Mouse (Mus musculus) ovary, adult 2 months (tissue): ENCODE data around the gene Snap29. TPM values are rescaled to one million over a fixed set of nuclear protein-coding genes. Genes with fewer than 3 reads are reported as not detected.

Experiments used
- polyA plus RNA-seq: library from polyadenylated mRNA; depleted of rRNA; stranded (reverse); fragments of >200 nt; gene quantifications from 2 replicates; pipeline ENCODE4 v1.2.3, GENCODE M21; 2012; rRNA removed

Gene Snap29
- polyA plus RNA-seq: 2.9 and 3.4 TPM in 2 replicates

DNA sequence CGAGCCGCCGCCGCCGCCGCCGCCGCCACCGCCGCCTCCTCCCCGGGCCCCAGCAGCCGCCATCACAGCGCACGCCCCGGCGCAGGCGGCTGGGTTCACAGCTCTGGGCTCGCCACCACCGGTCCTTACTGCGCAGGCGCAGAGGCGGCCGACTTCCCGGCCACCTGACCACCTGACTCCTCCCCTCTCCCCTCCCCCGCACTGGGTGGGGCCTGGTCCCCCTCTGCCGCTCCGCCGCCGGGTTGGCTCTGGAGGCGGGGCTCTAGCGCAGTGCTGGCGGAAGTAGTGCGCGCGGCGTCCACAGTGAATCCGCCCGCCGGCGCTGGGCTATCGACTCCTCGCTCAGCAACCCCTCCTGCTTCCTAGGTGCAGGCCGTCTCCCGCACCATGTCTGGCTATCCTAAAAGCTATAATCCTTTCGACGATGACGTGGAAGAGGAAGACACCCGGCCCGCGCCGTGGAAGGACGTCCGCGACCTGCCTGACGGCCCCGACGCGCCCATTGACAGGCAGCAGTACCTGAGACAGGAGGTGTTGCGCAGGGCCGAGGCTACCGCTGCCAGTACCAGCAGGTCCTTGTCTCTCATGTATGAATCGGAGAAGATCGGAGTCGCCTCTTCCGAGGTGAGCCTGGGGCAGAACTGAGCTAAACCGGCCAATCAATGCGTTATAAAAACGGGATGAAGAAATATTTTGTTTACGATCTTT is at the start of gene Snap29, which contains the start of gene Pi4ka:
Gene Snap29, plus strand, starts transcription at position 251 of the 708 bp plus-strand sequence.
Gene Pi4ka, minus strand, starts transcription at position 579 of the 708 bp plus-strand sequence.

DNA sequence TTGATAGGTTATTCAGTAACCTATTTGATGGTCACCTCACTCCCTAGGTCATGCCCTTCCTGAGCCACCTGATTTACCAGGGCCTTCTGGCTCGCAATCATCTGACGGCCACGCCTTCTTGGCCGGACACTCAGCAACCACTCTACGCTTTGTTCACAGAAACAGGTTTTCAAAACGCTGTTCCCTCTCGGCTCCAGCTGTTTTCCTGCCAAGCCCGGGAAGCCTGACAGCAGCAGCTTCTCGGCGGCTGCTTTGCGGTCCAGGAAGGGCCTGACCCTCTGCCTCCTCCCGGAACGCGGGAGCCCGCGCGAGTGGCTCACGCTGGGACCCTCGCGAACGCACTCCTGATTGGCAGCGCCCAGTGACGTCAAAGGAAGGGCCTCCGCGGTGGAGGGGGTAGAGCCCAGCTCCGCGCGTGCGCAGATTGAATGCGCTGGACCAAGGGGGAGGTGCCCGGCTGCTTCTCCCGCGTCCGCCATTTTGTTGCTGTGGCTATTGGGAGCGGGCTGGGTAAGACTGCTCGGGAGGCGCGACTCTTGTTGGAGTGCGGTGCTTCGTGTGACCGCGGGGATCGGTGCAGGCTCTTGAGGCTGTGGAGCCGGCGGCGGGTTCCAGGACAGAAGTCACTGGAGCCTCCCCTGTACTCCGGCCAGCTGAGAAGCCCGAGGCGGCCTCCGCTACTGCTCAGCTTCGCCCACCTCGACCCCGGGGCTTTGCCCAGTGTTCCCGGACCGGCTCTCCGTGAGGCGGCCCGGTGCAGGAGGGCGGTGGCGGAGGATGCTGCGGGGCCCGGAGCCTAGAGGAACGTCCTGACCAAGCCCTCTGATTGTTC is 46.0 kb downstream of the Snap29 start, which contains the start of gene Crkl:
Gene Crkl, plus strand, starts transcription at position 447 of the 832 bp plus-strand sequence.

Other genes starting within 250 kb of the Snap29 start
- 58.7 and 63.1 TPM in 2 replicates for gene Ube2l3, start 203.3 kb upstream of the Snap29 start, polyA plus RNA-seq
- 0.12 and 0.17 TPM in 2 replicates for gene Rimbp3, start 197.4 kb upstream of the Snap29 start, polyA plus RNA-seq
- 3.6 and 4.5 TPM in 2 replicates for gene Hic2, start 172.4 kb upstream of the Snap29 start, polyA plus RNA-seq
- 33.0 and 34.8 TPM in 2 replicates for gene Tmem191c, start 129.9 kb upstream of the Snap29 start, polyA plus RNA-seq
- gene Serpind1, start 74.6 kb upstream of the Snap29 start, polyA plus RNA-seq: 0.09 and 0.22 TPM in 2 replicates
- gene Pi4ka, start 328 bp downstream of the Snap29 start, polyA plus RNA-seq: 46.7 and 52.1 TPM in 2 replicates
- gene Crkl, start 46.0 kb downstream of the Snap29 start, polyA plus RNA-seq: 82.8 and 92.6 TPM in 2 replicates
- gene Aifm3, start 83.6 kb downstream of the Snap29 start, polyA plus RNA-seq: 4.2 and 4.3 TPM in 2 replicates
- gene Lztr1, start 102.7 kb downstream of the Snap29 start, polyA plus RNA-seq: 407 and 481 TPM in 2 replicates
- 145 and 160 TPM in 2 replicates for gene Thap7, start 125.2 kb downstream of the Snap29 start, polyA plus RNA-seq
- 12.1 and 12.8 TPM in 2 replicates for gene Lrrc74b, start 155.3 kb downstream of the Snap29 start, polyA plus RNA-seq
- gene P2rx6, start 155.9 kb downstream of the Snap29 start, polyA plus RNA-seq: 13.2 and 17.1 TPM in 2 replicates
- gene Slc7a4, start 177.2 kb downstream of the Snap29 start, polyA plus RNA-seq: 52.7 and 62.9 TPM in 2 replicates
- 84.1 and 97.5 TPM in 2 replicates for gene Smpd4, start 213.4 kb downstream of the Snap29 start, polyA plus RNA-seq
- 9.6 and 11.7 TPM in 2 replicates for gene Ccdc74a, start 240.5 kb downstream of the Snap29 start, polyA plus RNA-seq